Comparison of ENCODE assay signal across 8 mouse cellular contexts in genomic region chr5:140735297-140735696, GRCm38 (mm10). TPM values are rescaled to one million over a fixed set of nuclear protein-coding genes. Genes with fewer than 3 reads are reported as not detected.
DNase-seq lines count a peak whose midpoint lies in the region; ATAC-seq lines count a peak whose summit lies in the region.

No protein-coding gene starts in this region.

- no peaks in the 10 kb centered on the region for H3K9me3 ChIP-seq in heart, embryonic 10.5 days
- H3K9me3 ChIP-seq in heart, embryonic 12.5 days (replicated peaks) = no peaks in the 10 kb centered on the region
- H3K9me3 ChIP-seq in limb, embryonic 11.5 days (ENCODE audit: control insufficient read depth, low read length) = 0 out of 2 replicates have a peak, but pooled peaks cover 2% of the 10 kb centered on the region
- no peaks in the 10 kb centered on the region for H3K9me3 ChIP-seq in midbrain, embryonic 11.5 days (ENCODE audit: control insufficient read depth, low read length)

- H3K27ac ChIP-seq in heart, embryonic 10.5 days = peak overlapping the region; percentile 52; the same call in 1 of the 2 replicates
- H3K27ac ChIP-seq in heart, embryonic 12.5 days (ENCODE audit: poor library complexity, severe bottlenecking) = no peak overlapping the region
- H3K27ac ChIP-seq in limb, embryonic 11.5 days (replicated peaks; ENCODE audit: low read depth, low read length) = no peak overlapping the region
- H3K27ac ChIP-seq in midbrain, embryonic 11.5 days (ENCODE audit: low read depth, low read length) = no peak overlapping the region

- peaks cover 49% of the 10 kb centered on the region for H3K27me3 ChIP-seq in heart, embryonic 10.5 days (ENCODE audit: insufficient read depth, poor library complexity, severe bottlenecking)
- H3K27me3 ChIP-seq in heart, embryonic 12.5 days (replicated peaks) = peaks cover 40% of the 10 kb centered on the region
- H3K27me3 ChIP-seq in limb, embryonic 11.5 days (ENCODE audit: control insufficient read depth, insufficient read depth, low read length) = peaks cover 21% of the 10 kb centered on the region
- peaks cover 13% of the 10 kb centered on the region for H3K27me3 ChIP-seq in midbrain, embryonic 11.5 days (ENCODE audit: control insufficient read depth, insufficient read depth, low read length)

- peak overlapping the region; percentile 69 for H3K4me2 ChIP-seq in heart, embryonic 12.5 days
- peak overlapping the region; percentile 51 for H3K4me2 ChIP-seq in limb, embryonic 11.5 days (ENCODE audit: low read depth, severe bottlenecking)
- H3K4me2 ChIP-seq in midbrain, embryonic 11.5 days = peak overlapping the region; percentile 40

- peaks cover 12% of the 10 kb centered on the region for H3K4me1 ChIP-seq in heart, embryonic 10.5 days
- H3K4me1 ChIP-seq in heart, embryonic 12.5 days (replicated peaks) = peaks cover 11% of the 10 kb centered on the region
- peaks cover 5% of the 10 kb centered on the region; the same call in 1 of the 2 replicates for H3K4me1 ChIP-seq in limb, embryonic 11.5 days (ENCODE audit: control insufficient read depth, insufficient read depth, low read length)
- H3K4me1 ChIP-seq in midbrain, embryonic 11.5 days (ENCODE audit: control insufficient read depth, insufficient read depth, low read length) = peaks cover 6% of the 10 kb centered on the region

- 0% methylated on average over 22 of the region's 22 CpGs for WGBS in heart, embryonic 10.5 days
- 1% methylated on average over 22 of the region's 22 CpGs for WGBS in heart, embryonic 12.5 days
- WGBS in limb, embryonic 11.5 days = 2% methylated on average over 22 of the region's 22 CpGs
- WGBS in midbrain, embryonic 11.5 days = 4% methylated on average over 22 of the region's 22 CpGs

- DNase-seq in heart, embryonic 10.5 days (ENCODE audit: low spot score) = no peak
- no peak for DNase-seq in heart, adult 8-10 months (ENCODE audit: low spot score)
- peak; percentile 37 for DNase-seq in adrenal gland, postnatal 25 days
- peak; percentile 38 for DNase-seq in limb, embryonic 11.5 days (ENCODE audit: low spot score)
- peak; percentile 90 for DNase-seq in midbrain, embryonic 11.5 days (ENCODE audit: low spot score, missing footprints)
- peak; percentile 29 for DNase-seq in thymus, postnatal 14 days
- DNase-seq in ovary, adult 18-20 months (ENCODE audit: low spot score) = no peak

- no peaks in the 10 kb centered on the region for H3K36me3 ChIP-seq in heart, embryonic 10.5 days
- H3K36me3 ChIP-seq in heart, embryonic 12.5 days = no peaks in the 10 kb centered on the region
- no peaks in the 10 kb centered on the region for H3K36me3 ChIP-seq in limb, embryonic 11.5 days (ENCODE audit: control insufficient read depth, insufficient read depth, low read length)
- no peaks in the 10 kb centered on the region for H3K36me3 ChIP-seq in midbrain, embryonic 11.5 days (ENCODE audit: control insufficient read depth, insufficient read depth, low read length)

- peak; percentile 19; the same call in 1 of the 2 replicates for ATAC-seq in heart, embryonic 12.5 days (ENCODE audit: insufficient number of reproducible peaks, low FRiP score)
- no peak; the same call in 1 of the 2 replicates for ATAC-seq in limb, embryonic 11.5 days (ENCODE audit: insufficient number of reproducible peaks, low FRiP score, low TSS enrichment, low read depth)
- no peak for ATAC-seq in midbrain, embryonic 11.5 days (ENCODE audit: low FRiP score)

- H3K4me3 ChIP-seq in heart, embryonic 10.5 days = peak overlapping the region; percentile 58
- H3K4me3 ChIP-seq in heart, embryonic 12.5 days = peak overlapping the region; percentile 39
- peak overlapping the region; percentile 20 for H3K4me3 ChIP-seq in limb, embryonic 11.5 days (ENCODE audit: low read depth, low read length)
- peak overlapping the region; percentile 14; the same call in 1 of the 2 replicates for H3K4me3 ChIP-seq in midbrain, embryonic 11.5 days (ENCODE audit: low read depth, low read length)

- peak overlapping the region; percentile 47; the same call in 1 of the 2 replicates for H3K9ac ChIP-seq in heart, embryonic 12.5 days
- peak overlapping the region; percentile 43; the same call in 1 of the 2 replicates for H3K9ac ChIP-seq in limb, embryonic 11.5 days (ENCODE audit: low read length)
- H3K9ac ChIP-seq in midbrain, embryonic 11.5 days (ENCODE audit: low read length) = peak overlapping the region; percentile 7; the same call in 1 of the 2 replicates

RNA-seq across cellular contexts. Expression of gene Amz1, which starts 11.4 kb away (rescaled TPM):
- polyA plus RNA-seq in heart, embryonic 10.5 days (2016; fragmentation: Nextera tagmentation; extraction: Ambion mirVana) = 0.55 and 1.2 TPM in 2 replicates
- under 1 TPM; 0.31 to 0.35 (median 0.34) TPM for total RNA-seq in heart, adult 8-10 months (2022)
- total RNA-seq in adrenal gland, postnatal 25 days (2021) = 0.29 and 1.0 TPM in 2 replicates
- 0.40 and 0.59 TPM in 2 replicates for polyA plus RNA-seq in heart, embryonic 12.5 days (2016; fragmentation: Nextera tagmentation; extraction: Ambion mirVana)
- 0.52 and 0.71 TPM in 2 replicates for polyA plus RNA-seq in limb, embryonic 11.5 days (2014; fragmentation: Nextera tagmentation; extraction: Ambion mirVana)
- 0.67 and 0.97 TPM in 2 replicates for polyA plus RNA-seq in midbrain, embryonic 11.5 days (2014; fragmentation: Nextera tagmentation; extraction: Ambion mirVana)

RNA-seq across cellular contexts. Expression of gene Brat1, which starts 30.5 kb away (rescaled TPM):
- 18.6 and 19.1 TPM in 2 replicates for polyA plus RNA-seq in heart, embryonic 10.5 days (2016; fragmentation: Nextera tagmentation; extraction: Ambion mirVana)
- 1 to 10 TPM; 6.7 to 8.2 (median 7.8) TPM for total RNA-seq in heart, adult 8-10 months (2022)
- total RNA-seq in adrenal gland, postnatal 25 days (2021) = 24.7 and 29.4 TPM in 2 replicates
- polyA plus RNA-seq in heart, embryonic 12.5 days (2016; fragmentation: Nextera tagmentation; extraction: Ambion mirVana) = 14.6 and 15.5 TPM in 2 replicates
- polyA plus RNA-seq in limb, embryonic 11.5 days (2014; fragmentation: Nextera tagmentation; extraction: Ambion mirVana) = 11.7 and 12.0 TPM in 2 replicates
- polyA plus RNA-seq in midbrain, embryonic 11.5 days (2014; fragmentation: Nextera tagmentation; extraction: Ambion mirVana) = 8.3 and 11.4 TPM in 2 replicates

RNA-seq across cellular contexts. Expression of gene Iqce, which starts 33.1 kb away (rescaled TPM):
- 11.4 and 17.9 TPM in 2 replicates for polyA plus RNA-seq in heart, embryonic 10.5 days (2016; fragmentation: Nextera tagmentation; extraction: Ambion mirVana)
- total RNA-seq in heart, adult 8-10 months (2022) = 1 to 10 TPM; 4.5 to 7.8 (median 5.6) TPM
- 21.9 and 36.2 TPM in 2 replicates for total RNA-seq in adrenal gland, postnatal 25 days (2021)
- 12.4 and 15.7 TPM in 2 replicates for polyA plus RNA-seq in heart, embryonic 12.5 days (2016; fragmentation: Nextera tagmentation; extraction: Ambion mirVana)
- 15.1 and 22.7 TPM in 2 replicates for polyA plus RNA-seq in limb, embryonic 11.5 days (2014; fragmentation: Nextera tagmentation; extraction: Ambion mirVana)
- polyA plus RNA-seq in midbrain, embryonic 11.5 days (2014; fragmentation: Nextera tagmentation; extraction: Ambion mirVana) = 13.9 and 15.6 TPM in 2 replicates

Comparison
In these comparisons a context has a peak if more than half of its experiments do, and no peak if none do; other contexts are left out.
1. DNase-seq: peak in adrenal gland, postnatal 25 days (single experiment), limb, embryonic 11.5 days (single experiment), midbrain, embryonic 11.5 days (single experiment) and thymus, postnatal 14 days (single experiment); none in heart, embryonic 10.5 days (single experiment), heart, adult 8-10 months (single experiment) and ovary, adult 18-20 months (single experiment).
2. Peak in every context shown above with its lines, with median percentiles within 50 percentile points of each other: H3K4me3 ChIP-seq, H3K4me2 ChIP-seq and H3K9ac ChIP-seq.